In genomic region chr9:61393847-61394246, GRCm38 (mm10) we compare ENCODE assay signal across 27 mouse cellular contexts.
"Had no signal": no experiment of that assay in that cellular context is flagged by ENCODE, and none has a peak within 500 bp of the region (broad histone marks: within the 10 kb centered on the region; RNA-seq: fewer than 3 reads in every experiment).

No protein-coding gene starts in this region.

- H3K27ac ChIP-seq: embryonic facial prominence, embryonic 10.5 days; embryonic facial prominence, embryonic 12.5 days; embryonic facial prominence, embryonic 13.5 days; embryonic facial prominence, embryonic 15.5 days; forebrain, embryonic 10.5 days; forebrain, embryonic 12.5 days; forebrain, embryonic 13.5 days; forebrain, embryonic 15.5 days; gastrocnemius, adult 2 months had no signal

- H3K4me2 ChIP-seq: embryonic facial prominence, embryonic 12.5 days; embryonic facial prominence, embryonic 13.5 days; embryonic facial prominence, embryonic 15.5 days; forebrain, embryonic 12.5 days; forebrain, embryonic 13.5 days; forebrain, embryonic 15.5 days had no signal

- ATAC-seq: forebrain, embryonic 13.5 days; forebrain, embryonic 14.5 days; forebrain, embryonic 15.5 days; forebrain, embryonic 16.5 days; forebrain, postnatal 0 days had no signal

- H3K9me3 ChIP-seq: embryonic facial prominence, embryonic 10.5 days; embryonic facial prominence, embryonic 12.5 days; embryonic facial prominence, embryonic 13.5 days; embryonic facial prominence, embryonic 15.5 days; forebrain, embryonic 10.5 days; forebrain, embryonic 12.5 days; forebrain, embryonic 13.5 days; forebrain, embryonic 15.5 days had no signal

- H3K4me3 ChIP-seq: embryonic facial prominence, embryonic 10.5 days; embryonic facial prominence, embryonic 12.5 days; embryonic facial prominence, embryonic 13.5 days; embryonic facial prominence, embryonic 15.5 days; erythroblast, embryonic 14.5 days; forebrain, embryonic 10.5 days; forebrain, embryonic 12.5 days; forebrain, embryonic 13.5 days; forebrain, embryonic 15.5 days; gastrocnemius, adult 2 months had no signal

- H3K9ac ChIP-seq: embryonic facial prominence, embryonic 12.5 days; embryonic facial prominence, embryonic 13.5 days; embryonic facial prominence, embryonic 15.5 days; forebrain, embryonic 12.5 days; forebrain, embryonic 13.5 days; forebrain, embryonic 15.5 days; forebrain, postnatal 0 days had no signal

- DNase-seq: cerebellum, adult 18-20 months; cerebellum, adult 2 months; cerebellum, adult 8-10 months; cerebellum, adult 9-10 months; cerebellum, adult 9-11 months; cerebellum, postnatal 10 days; cerebellum, postnatal 14 days; cerebellum, postnatal 25 days; cerebellum, postnatal 36 days; embryo, embryonic 11 days; forebrain, postnatal 0 days; gastrocnemius, adult 2 months; gastrocnemius, postnatal 10 days; gastrocnemius, postnatal 14 days; gastrocnemius, postnatal 25 days; gastrocnemius, postnatal 36 days had no signal

- H3K27me3 ChIP-seq: embryonic facial prominence, embryonic 12.5 days; embryonic facial prominence, embryonic 13.5 days; embryonic facial prominence, embryonic 15.5 days; forebrain, embryonic 15.5 days had no signal
